Mouse (Mus musculus): Measurements from ENCODE around the gene Aoc2.

GRCm38 (mm10) chr11:101355916-101356315 is 31.1 kb downstream of the Aoc2 start:
- no peak for TF ChIP-seq POLR2A (IDR thresholded peaks at IDR 0.05; ENCODE audit: control insufficient read depth in 1 of 2, insufficient read depth in 1 of 2, low read depth in 1 of 2, low read length in 2 of 2, poor library complexity in 1 of 2)
- TF ChIP-seq EP300 (IDR thresholded peaks at IDR 0.05; ENCODE audit: low read depth in 1 of 2, low read length in 2 of 2), result no peak
- no peak for TF ChIP-seq CTCF (IDR thresholded peaks at IDR 0.05 in 2 of 3, conservative IDR thresholded peaks at IDR 0.05 in 1 of 3; ENCODE audit: control insufficient read depth in 1 of 3, insufficient read depth in 1 of 3, low read depth in 2 of 3, low read length in 3 of 3, poor library complexity in 1 of 3, severe bottlenecking in 1 of 3)
